Mouse (Mus musculus) stomach, adult 2 months (tissue): ENCODE data around the gene Icam4. TPM values are rescaled to one million over a fixed set of nuclear protein-coding genes. Genes with fewer than 3 reads are reported as not detected.

Experiments
- polyA plus RNA-seq: library from polyadenylated mRNA; depleted of rRNA; stranded (reverse); fragments of >200 nt; gene quantifications from 2 replicates; pipeline ENCODE4 v1.2.3, GENCODE M21; 2012; rRNA removed

The Icam4 gene
- polyA plus RNA-seq, result 0.21 and 0.30 TPM in 2 replicates

DNA sequence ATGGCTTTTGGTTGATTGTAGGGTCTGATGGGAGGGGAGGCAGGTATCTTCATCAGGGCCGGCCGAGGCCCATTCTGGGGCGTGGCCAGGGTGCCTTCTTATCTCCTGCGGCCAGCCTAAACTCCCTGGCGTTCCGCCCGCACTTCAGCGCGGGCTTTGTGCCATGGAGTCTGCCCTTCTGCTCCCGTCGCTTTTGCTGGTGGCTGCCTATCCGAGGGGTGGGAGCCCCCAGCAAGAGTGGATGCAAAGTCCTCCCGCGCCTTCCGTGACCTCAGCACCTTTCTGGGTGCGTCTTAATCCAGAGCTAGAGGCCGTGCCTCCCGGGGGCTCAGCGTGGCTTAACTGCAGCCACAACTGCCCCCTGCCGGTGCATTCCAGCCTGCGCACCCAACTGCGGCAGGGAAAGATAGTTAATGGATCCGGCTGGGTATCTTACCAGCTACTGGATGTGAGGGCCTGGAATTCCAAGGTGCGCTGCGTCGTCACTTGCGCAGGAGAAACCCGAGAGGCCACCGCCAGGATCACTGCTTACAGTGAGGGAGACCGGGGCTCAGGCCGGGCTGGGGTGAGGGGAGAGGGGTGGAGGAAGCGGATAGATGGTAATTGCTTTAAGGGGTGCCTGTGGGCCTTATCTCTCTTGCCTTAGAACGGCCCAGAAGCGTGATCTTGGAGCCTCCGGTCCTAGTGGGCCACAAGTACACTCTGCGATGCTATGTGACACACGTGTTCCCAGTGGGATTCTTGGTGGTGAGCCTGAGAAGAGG, at the start of gene Icam4:
TSS of gene Icam4 (plus strand) at position 83 of the 764 bp plus-strand sequence.

GRCm38 (mm10) chr9:21002627-21003551, 26.3 kb upstream of the Icam4 start, which contains the start of gene Mrpl4:
Gene Mrpl4, plus strand, starts transcription at chr9:21002738.

GRCm38 (mm10) chr9:21015571-21016130, 13.5 kb upstream of the Icam4 start, which contains the start of gene Icam1:
Gene Icam1, plus strand, starts transcription at chr9:21015985.

DNA sequence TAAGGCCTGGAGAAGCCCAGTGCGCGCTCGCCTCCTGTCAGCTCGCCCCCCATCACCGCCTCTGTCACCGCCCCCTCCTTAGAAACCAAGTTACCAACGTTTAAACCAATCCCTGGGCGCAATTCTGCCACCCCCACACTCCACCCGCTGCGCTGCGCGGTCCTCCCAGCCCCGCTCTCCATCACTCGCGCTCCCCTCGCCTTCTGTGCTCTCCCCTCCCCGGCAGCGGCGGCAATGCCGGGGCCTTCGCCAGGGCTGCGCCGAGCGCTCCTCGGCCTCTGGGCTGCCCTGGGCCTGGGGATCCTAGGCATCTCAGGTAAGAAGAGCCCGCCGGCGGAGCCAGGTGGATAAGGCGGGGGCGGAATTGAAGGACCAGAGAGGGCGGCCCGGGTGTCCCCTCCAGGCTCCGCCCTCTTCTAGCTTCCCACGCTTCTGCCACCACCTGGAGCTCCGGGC, 2.8 kb downstream of the Icam4 start, which contains the start of gene Icam5:
TSS of gene Icam5 (plus strand) at position 178 of the 456 bp plus-strand sequence.

DNA sequence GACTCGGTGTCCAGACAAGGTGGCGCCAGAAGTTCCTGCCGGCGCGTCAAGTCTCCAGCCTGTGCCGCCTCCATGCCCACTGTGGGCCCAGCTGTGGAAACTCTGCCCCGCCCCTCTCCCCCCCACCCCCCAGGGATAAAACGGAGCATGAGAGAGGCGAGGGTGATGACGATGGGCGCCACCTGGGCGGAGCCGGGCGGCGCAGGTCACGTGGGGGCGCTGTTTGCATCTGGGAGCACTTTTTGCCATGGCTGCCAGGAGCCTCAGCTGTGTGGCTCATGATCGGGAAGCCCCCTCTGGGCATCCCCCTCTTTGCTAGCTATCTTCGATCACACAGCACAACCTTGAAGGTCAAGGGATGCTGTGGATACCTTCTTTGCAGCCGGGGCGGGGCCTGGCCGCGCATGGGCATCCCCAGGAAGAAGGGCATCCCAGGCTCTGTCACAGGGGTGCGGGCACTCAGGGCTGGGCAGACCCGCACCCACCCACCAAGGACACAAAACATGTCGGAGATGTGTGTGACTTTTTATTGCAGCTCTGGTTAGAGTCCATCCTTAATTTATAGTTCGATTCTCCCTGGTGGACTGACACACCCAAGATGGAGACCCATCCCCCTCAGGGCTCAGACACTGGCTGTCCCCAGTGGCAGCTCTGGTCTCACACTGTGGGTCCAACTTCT, 38.0 kb downstream of the Icam4 start, which contains the start of gene Zglp1:
TSS of gene Zglp1 (minus strand) at position 88 of the 679 bp plus-strand sequence.

DNA sequence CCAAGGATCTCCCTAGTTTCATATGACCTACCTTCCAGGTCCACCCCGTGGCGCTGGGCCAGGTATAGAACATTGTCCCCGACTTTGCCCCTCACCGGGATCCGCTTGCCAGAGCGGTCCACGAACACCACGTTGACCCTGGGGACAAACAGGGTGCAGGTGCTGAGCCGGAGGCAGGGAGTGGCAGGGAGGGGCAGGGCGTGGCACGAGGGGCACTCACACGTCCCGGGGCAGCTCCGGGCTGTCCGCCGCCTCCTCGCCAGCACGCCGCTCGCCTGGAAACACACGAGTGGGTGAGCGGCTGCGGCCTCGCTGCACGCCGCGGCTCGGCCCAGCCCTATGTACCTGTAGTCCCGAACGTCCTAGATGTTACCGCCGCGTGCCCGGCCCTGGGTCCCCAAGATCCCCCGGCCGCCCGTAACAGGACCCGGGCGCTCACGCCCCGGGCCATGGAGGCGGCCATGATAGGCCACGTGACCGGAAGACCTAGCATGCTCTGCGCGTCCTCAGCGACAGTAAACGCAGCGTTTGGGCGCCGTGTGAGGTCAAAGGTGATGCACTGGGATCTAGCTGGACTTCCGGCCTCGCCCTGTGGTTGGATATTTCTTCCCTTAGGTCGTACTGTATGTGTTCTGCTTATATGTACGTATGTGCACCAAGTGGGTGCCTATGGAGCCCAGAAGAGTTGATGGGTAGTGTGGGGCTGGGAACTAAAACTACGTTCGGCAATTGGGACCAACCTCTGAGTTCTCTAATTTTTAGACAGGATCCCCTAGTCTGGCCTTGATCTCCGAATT, 44.1 kb downstream of the Icam4 start, which contains the start of the genes Gm49373 and Fdx1l:
TSS of gene Gm49373 (minus strand) at position 53 of the 797 bp plus-strand sequence.
TSS of gene Fdx1l (minus strand) at position 571 of the 797 bp plus-strand sequence.

Other genes starting within 250 kb of the Icam4 start
- 7.6 and 8.7 TPM in 2 replicates for gene Col5a3, start 214.3 kb upstream of the Icam4 start, polyA plus RNA-seq
- not detected in 2 replicates for gene Rdh8, start 210.9 kb upstream of the Icam4 start, polyA plus RNA-seq
- gene A230050P20Rik, start 160.7 kb upstream of the Icam4 start, polyA plus RNA-seq, result 27.0 and 29.6 TPM in 2 replicates
- 4.6 and 6.6 TPM in 2 replicates for gene Angptl6, start 149.6 kb upstream of the Icam4 start, polyA plus RNA-seq
- gene Ppan, start 141.2 kb upstream of the Icam4 start, polyA plus RNA-seq, result 46.2 and 52.6 TPM in 2 replicates
- 65.9 and 73.1 TPM in 2 replicates for gene Eif3g, start 130.8 kb upstream of the Icam4 start, polyA plus RNA-seq
- gene Dnmt1, start 69.5 kb upstream of the Icam4 start, polyA plus RNA-seq, result 11.1 and 12.4 TPM in 2 replicates
- 3.9 and 4.3 TPM in 2 replicates for gene S1pr2, start 52.6 kb upstream of the Icam4 start, polyA plus RNA-seq
- 76.8 and 86.2 TPM in 2 replicates for gene Mrpl4, start 26.6 kb upstream of the Icam4 start, polyA plus RNA-seq
- 3.9 and 4.4 TPM in 2 replicates for gene Icam1, start 13.4 kb upstream of the Icam4 start, polyA plus RNA-seq
- 0.21 and 0.48 TPM in 2 replicates for gene Icam5, start 2.7 kb downstream of the Icam4 start, polyA plus RNA-seq
- 0.12 and 1.0 TPM in 2 replicates for gene Zglp1, start 37.7 kb downstream of the Icam4 start, polyA plus RNA-seq
- 0.09 TPM in 1 of 2 replicates, not detected in the other for gene Gm49373, start 43.7 kb downstream of the Icam4 start, polyA plus RNA-seq
- 22.8 and 51.6 TPM in 2 replicates for gene Fdx1l, start 44.2 kb downstream of the Icam4 start, polyA plus RNA-seq
- 6.2 and 11.8 TPM in 2 replicates for gene Gm38431, start 62.6 kb downstream of the Icam4 start, polyA plus RNA-seq
- 31.9 and 36.1 TPM in 2 replicates for gene Raver1, start 62.6 kb downstream of the Icam4 start, polyA plus RNA-seq
- gene Tyk2, start 101.9 kb downstream of the Icam4 start, polyA plus RNA-seq, result 12.0 and 13.6 TPM in 2 replicates
- 19.9 and 23.4 TPM in 2 replicates for gene Cdc37, start 120.6 kb downstream of the Icam4 start, polyA plus RNA-seq
- gene Pde4a, start 136.3 kb downstream of the Icam4 start, polyA plus RNA-seq, result 4.6 and 5.4 TPM in 2 replicates
- gene Keap1, start 210.0 kb downstream of the Icam4 start, polyA plus RNA-seq, result 42.1 and 51.8 TPM in 2 replicates
- gene S1pr5, start 219.1 kb downstream of the Icam4 start, polyA plus RNA-seq, result 9.1 and 21.3 TPM in 2 replicates
- gene Atg4d, start 235.9 kb downstream of the Icam4 start, polyA plus RNA-seq, result 33.3 and 62.7 TPM in 2 replicates